Mouse (Mus musculus): ENCODE results near the gene Tubgcp5.

- TF ChIP-seq POLR2A (IDR thresholded peaks at IDR 0.05; ENCODE audit: insufficient read length, low read depth) (no peak), REST (IDR thresholded peaks at IDR 0.05; ENCODE audit: insufficient read depth, insufficient read length) (no peak), MAX (IDR thresholded peaks at IDR 0.05; ENCODE audit: low read depth) (no peak), TCF3 (IDR thresholded peaks at IDR 0.05; ENCODE audit: insufficient read length, low read depth) (no peak), TCF12 (IDR thresholded peaks at IDR 0.05; ENCODE audit: insufficient read depth, poor library complexity, severe bottlenecking) (peak; percentile 47), USF1 (IDR thresholded peaks at IDR 0.05; ENCODE audit: low read depth) (no peak), MYOG (IDR thresholded peaks at IDR 0.05; ENCODE audit: control insufficient read depth in 1 of 3, insufficient read depth in 1 of 3, insufficient read length in 2 of 3, low read depth in 2 of 3) (peak in 1 of 3 experiments; percentile 67), MYOD1 (IDR thresholded peaks at IDR 0.05; ENCODE audit: control insufficient read depth in 1 of 3, insufficient read length in 2 of 3, low read depth in 2 of 3) (peak in 2 of 3 experiments; percentile 50 to 70), SRF (IDR thresholded peaks at IDR 0.05; ENCODE audit: control insufficient read depth, insufficient read length, low read depth) (no peak), CEBPB (IDR thresholded peaks at IDR 0.05; ENCODE audit: insufficient read depth, poor library complexity, severe bottlenecking) (no peak), POLR2AphosphoS2 (IDR thresholded peaks at IDR 0.05; ENCODE audit: insufficient read length, low read depth) (no peak), E2F4 (IDR thresholded peaks at IDR 0.05; ENCODE audit: insufficient read depth) (no peak)
These were observed 52.8 kb downstream of the Tubgcp5 start for GRCm38 (mm10) chr7:55846606-55847312.

Data from myocyte (in vitro differentiated cells).